Mouse (Mus musculus): ENCODE data around the gene Rfng.
"Not testable (repeated sequence)": the region's sequence is repeated elsewhere in the genome, so short reads cannot be mapped to it uniquely, and the experiment has no call there.

The Rfng gene

DNA sequence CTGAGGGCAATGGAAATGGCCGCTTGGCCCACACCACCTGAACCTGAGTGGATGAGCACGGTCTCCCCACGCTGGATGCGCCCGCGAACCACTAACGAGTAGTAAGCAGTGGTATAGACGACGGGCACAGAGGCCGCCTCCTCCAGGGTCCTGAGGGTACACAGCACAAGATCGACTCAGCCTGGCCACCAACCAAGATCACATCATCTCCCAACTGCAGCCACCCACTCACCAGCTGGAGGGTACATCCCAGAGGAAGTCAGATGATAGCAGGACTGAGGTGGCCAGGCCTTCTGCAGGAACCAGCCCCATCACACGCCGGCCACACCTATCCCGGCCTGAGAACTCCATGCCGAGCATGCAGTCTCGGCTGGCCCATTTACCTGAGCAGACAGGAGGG, 28.1 kb upstream of the Rfng start:
- DNase-seq (ENCODE audit: low spot score in 2 of 2): no peak

DNA sequence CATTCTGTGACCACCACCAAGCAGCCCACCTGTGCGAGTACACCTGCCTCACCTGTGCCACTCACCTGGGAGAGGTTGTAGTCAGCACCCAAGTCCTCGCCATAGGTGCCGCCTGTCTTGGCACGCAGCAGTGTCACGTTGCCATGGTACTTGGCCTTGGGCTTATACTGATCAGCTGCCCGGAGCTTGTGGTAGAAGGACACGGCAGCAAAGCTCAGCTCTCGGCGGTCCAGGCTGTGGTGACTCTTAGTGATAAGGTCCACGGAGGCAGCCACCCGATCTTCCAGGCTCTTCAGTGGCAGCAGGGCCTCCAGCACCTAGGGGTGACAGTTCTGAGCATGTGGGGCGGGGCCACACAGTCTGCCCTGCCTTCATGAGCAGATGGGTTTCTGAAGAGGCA, 24.0 kb upstream of the Rfng start:
- DNase-seq (ENCODE audit: low spot score in 2 of 2): no peak

DNA sequence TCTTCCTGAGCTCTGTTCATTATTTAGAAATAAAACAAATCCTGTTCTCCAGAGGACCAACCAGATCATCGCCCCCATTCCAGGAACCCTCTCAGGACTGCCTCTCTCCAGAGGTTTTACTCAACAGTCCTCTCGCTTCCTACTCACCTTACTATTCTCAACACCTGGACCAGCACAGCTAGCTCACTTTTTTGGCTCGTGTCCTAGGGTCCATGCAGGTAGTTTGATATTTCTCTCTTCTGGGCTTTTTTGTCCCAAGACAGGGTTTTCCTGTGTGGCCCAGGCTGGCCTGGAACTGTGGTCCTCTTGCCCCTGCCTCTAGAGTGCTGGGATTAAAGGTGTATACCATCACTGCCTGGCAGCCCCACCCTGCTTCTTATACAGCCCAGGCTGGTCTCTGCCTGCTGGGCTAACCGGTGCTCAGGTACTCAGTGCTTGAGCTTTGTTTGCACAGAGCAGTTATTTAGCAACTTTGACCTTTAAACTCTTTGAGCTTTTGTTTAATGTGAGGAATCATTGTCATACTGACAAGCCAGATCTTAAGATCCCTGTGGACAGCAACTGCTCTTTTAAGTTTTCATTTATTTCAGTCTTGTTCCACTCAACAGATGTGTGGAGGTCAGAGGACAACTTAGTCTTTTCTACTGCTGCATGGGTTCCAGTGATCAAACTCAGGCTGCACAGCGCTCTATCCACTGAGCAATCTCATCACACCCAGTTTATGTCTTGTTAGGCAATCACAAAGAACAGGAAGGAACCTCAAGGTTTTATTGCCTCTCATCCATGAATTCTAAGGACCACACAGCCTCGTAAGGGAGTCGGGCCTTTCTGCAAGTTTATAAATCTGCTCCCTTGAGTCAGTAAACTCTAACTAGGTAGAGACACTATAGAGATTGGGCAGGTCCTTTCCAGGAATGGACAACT, 21.6 kb upstream of the Rfng start:
- DNase-seq (ENCODE audit: low spot score in 2 of 2): no peak

DNA sequence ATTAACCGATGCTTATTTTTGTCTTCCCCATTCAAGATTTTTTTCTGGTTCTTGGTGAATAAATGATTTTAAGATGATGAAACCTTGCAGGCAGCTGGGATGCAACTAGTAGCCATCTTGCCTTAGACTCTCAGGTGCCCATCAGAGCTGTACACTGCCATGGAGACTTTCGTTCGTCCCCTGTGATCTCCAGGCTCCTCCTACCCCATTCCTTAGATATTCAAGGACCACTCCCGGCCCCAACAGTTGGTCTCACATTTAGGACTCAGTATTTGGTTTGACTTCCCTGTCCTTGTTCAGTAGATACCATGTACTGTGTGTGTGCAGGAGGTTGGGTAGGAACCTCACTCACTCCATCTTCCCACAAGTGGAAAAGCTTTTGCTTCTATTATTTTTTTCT, 20.8 kb upstream of the Rfng start:
- DNase-seq (ENCODE audit: low spot score in 2 of 2): no peak

DNA sequence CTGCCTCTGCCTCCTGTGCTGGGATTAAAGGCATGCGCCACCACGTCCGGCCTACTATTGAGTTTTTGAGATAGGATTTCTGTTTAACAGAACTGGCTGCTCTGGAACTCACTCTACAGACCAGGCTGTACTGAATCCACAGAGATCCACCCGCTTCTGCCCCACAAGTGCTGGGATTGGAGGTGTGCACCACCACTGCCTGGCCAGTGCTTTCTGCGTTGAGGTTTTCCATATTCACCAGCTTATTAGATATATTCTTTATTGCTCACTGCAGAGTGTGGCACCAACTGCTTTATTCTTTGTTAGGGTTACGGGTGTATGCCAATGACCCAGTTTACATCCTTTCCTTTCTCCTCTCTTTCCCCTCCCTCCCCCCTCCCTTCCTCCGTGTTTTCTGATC, 20.3 kb upstream of the Rfng start:
- DNase-seq (ENCODE audit: low spot score in 2 of 2): no peak

DNA sequence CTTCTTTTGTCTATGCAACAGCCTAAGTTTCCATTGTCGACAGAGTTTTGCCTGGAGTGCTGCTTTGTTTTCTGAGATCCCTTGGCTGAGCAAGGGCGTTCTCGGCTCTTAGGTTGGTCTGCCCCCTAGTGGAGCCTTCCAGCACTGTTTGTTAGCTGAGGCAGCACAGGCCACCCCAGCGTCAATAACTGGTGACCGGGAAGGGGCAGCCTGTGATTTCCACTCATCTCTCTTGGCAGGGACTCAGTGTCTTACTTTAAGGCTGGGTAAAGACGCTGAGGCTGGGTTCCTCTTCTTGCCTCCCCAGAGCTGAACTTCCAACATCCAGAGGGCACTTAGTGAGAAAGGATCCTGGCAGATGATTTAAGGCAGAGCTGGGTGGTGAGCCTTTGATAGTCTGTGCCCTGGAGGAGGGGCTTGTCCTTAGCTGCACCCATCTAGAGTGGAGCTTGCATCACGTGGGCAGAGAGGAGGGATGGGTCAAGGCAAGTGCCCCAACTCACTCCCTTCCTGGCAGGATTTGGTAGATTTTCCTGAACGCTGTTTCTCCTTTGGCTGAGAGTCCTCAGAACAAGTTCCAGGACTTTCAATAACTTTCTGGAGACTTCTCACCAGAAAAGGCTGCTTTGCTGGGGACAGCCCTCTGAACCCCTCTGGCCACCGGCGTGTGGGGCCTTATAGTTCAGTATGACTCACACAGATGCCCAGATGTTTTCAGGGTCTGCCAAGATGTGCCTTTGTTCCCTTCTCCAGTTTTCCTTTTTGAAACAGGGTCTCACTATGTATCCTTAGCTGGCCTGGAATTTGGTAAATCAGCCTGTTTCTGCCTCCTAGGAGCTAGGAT, 16.3 kb upstream of the Rfng start:
- DNase-seq (ENCODE audit: low spot score in 2 of 2): peak; percentile 59 to 85

DNA sequence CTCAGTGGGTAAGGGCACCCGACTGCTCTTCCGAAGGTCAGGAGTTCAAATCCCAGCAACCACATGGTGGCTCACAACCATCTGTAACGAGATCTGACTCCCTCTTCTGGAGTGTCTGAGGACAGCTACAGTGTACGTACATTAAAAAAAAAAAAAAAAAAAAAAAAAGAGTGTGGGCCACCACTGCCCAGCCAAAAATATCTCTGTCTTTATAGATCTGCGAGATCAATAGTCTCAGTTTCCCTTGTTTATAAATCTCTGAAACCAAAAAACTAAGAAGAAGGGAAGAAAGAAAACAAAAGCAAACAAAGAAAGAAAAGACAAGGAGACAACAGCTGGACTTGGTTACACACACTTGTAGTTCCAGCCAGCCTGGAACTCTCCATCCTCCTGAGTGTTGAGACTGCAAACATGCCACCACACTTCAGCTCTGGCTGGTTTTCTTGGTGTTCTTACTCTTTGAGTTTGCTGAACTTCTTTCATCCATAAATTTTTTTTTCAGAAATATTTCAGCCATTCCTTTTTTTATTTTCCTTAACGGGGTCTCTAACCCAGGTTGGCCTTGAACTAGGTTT, 15.4 kb upstream of the Rfng start:
- DNase-seq (ENCODE audit: low spot score in 2 of 2): no peak

DNA sequence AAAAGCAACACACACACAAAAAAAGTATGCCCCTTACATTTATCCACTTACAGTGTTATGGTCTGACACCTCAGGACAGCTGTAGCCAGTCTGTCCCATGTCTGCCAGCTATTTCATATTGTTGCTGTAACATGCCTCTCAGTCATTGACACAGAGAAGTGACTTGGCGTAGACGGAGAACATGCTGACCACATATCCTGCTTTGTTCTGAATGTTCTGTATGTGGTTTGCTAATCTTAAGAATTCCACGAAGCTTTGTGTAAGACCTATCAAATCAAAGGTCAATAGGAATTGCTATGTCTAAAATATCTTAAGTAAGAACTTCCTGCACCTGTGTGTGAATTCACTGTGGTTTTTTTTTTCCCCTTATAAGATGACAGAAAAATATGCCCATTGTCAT, 14.2 kb upstream of the Rfng start:
- DNase-seq (ENCODE audit: low spot score in 2 of 2): no peak

DNA sequence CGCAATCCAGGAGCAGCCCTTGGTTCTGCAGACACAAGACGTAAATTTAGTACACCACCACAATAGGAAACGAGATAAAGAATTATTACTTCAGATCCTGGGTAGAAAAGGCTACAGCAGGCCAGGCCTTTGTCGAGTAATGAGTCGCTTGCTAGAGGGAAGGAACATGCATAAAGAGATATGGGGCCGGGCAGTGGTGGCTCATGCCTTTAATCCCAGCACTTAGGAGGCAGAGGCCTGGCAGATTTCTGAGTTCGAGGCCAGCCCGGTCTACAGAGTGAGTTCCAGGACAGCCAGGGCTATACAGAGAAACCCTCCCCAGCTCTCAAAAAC, 12.6 kb upstream of the Rfng start:
- no peak for DNase-seq (ENCODE audit: low spot score in 2 of 2)

DNA sequence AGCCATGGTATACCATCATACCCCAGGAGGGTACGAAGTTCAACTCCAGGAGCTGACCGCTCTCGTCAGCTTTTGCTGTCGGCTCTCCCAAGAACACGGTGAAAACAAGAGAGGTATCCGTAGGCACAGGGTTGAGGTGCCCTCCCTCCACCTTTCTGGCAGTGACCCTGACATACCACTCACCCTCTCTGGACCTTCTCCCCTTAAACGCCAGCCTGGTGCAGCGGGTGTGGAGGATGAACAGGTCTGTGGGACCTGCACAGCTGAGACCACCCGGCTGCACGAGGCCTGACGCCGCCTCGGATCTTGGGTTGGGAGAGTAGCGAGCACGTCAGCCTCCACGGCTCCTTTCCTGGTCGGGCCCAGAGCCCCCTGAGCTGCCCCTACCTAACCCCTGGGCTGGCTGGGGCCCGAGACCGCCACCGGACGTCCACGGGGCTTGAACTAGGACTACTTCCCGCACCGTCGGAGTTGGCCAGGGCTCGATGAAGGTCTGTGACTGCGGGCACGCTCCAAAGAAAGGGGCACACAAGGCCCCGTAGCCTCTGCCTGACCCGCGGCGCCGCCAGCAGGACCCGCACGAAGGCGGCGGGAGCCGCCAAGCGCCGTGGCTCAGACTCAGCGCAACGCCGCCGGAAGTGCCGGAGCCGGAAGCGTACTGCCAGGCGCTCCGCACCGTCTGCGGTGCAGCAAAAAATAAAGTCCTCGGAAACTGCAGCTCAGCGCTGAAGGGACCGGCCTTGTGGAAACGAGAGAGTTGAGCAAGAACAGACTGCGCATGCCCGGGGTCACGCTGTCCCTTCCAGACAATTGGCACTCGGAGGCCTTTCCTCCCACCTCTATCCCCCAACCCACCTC, 12.0 kb upstream of the Rfng start, which contains the start of gene Dus1l:
Gene Dus1l (minus strand): TSS at position 648 of the 858 bp plus-strand sequence.
- DNase-seq (ENCODE audit: low spot score in 2 of 2): peak; percentile 93 to 98

DNA sequence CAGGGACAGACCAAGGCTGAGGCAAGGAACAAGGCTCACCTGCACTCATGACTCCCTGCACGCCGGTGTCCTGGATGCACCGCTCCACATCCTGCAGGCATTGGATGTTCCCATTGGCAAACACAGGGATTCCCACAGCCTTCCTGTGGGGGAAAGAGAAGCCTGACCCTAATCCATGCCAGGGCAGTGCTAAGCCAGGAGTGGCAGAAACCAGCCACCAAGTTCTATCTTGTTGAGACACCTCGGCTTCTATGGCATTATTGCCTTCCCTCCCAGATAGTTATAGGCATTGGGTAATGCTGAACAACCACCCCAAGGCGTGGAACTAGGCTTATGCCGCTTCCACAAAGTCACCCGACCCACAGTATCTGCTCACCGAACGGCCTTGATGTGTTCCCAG, 8.6 kb upstream of the Rfng start:
- no peak for DNase-seq (ENCODE audit: low spot score in 2 of 2)

DNA sequence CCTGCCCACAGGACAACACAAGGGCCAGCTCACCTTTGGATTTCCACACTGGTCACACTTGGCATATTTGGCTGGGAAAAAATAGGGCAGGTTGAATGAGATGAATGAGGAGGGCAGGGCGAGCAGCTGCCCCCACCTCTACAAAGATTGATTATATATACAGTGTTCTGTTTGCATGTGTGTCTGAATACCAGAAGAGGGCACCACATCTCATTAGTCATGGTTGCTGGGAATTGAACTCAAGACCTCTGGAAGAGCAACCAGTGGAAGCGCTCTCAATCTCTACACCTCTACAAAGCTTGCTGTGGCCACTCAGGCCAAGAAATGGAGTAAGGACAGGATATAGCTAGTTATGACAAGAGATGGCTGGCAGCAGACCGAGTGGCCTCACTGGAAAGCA, 5.8 kb upstream of the Rfng start:
- no peak for DNase-seq (ENCODE audit: low spot score in 2 of 2)

DNA sequence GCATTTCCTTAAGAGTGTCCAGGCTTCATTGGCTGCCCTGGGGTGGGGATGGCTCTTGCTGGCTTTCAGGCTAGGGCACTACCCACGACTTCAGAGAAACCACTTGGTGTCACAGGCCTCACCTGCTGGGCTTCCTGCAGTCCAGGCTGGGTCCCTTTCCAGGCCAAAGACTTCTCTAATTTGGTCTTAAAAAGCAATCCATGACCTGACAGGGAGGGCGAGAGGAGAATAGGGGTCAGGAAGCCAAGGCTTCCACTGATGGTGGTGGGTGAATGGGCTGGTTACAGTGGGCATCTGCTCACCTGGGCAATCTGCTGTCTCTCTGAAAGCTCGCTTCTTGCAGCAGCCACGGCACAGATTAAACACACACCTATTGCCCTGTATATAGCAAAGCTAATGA, 5.3 kb upstream of the Rfng start:
- DNase-seq (ENCODE audit: low spot score in 2 of 2): no peak

DNA sequence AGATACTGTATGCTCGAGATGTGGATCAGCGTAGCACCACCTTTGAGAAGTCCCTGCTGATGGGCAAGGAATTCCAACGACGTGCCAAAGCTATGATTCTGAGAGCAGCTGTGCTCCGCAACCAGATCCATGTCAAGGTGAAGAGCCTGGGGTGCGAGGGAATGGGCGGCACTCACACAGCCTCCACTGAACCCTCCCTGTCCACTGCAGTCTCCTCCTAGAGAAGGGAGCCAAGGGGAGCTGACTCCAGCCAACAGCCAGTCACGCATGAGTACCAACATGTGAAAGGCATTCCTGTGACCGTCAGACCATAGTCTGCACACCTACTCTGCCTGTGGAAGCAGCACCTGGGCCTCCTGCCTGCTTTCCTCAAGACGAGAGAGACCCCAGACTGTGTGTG, 4.5 kb upstream of the Rfng start:
- DNase-seq (ENCODE audit: low spot score in 2 of 2): not testable (repeated sequence)

DNA sequence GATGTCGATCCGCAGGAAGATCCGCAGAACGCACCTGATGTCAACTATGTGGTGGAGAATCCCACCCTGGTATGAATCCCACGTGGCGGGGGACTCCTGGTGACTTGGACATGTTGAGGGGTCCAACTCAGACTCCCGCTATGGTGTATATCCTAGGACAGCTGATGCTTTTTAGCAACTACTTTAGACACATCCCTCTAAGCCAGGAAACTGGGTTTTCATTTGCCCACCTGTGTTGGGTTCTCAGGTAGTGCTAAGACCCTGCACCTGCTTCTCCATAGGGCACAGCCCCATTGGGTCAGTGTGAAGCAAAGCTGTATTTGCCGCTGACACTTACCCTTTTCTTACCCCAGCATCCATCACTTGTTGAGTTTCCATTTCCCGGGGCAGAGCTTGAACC, 1.1 kb upstream of the Rfng start:
- no peak for DNase-seq (ENCODE audit: low spot score in 2 of 2)

DNA sequence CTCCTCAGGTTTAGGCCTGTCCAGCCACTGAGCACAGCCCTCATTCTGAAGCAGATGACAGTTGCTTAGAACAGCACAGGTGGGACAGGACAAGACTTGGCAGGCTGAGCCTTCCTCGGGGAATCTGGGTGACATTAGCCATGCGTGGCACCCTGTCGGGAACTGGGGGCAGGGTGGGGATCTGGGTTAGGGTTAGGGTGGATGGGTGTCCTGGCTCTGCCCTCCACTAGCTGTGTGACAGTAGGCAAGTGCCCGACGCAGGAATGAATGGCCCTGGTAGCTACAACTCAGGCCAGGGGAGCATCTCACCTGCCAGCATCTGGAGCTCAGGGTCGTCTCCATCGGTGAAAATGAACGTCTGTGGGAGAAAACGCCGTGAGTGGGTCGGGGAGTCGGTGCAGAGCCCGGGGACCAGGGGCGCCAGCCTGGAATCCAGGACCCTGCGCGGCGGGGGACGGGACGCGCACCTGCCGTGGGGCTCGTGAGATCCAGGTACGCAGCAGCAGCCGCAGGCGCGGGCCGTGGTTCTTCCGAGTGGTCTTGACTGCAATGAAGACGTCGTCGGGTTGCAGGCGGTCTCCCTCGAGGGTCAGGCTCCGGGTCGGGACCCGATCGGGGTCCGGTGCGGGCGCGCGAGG, 462 bp downstream of the Rfng start:
- DNase-seq (ENCODE audit: low spot score in 2 of 2): no peak

DNA sequence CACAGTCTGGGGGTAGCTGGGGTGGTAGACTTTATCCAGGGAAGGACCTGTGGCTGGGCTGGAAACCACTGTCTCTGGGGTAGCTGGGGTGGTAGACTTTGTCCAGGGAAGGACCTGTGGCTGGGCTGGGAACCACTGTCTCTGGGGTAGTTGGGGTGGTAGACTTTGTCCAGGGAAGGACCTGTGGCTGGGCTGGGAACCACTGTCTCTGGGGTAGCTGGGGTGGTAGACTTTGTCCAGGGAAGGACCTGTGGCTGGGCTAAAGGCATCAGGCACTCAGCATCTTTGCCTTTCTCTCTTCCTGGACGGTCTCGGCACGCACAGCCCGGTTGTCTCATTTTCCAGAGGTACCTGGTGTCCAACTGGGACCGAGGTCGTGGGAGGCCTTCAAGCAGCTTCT, 2.6 kb downstream of the Rfng start:
- DNase-seq (ENCODE audit: low spot score in 2 of 2): not testable (repeated sequence)

DNA sequence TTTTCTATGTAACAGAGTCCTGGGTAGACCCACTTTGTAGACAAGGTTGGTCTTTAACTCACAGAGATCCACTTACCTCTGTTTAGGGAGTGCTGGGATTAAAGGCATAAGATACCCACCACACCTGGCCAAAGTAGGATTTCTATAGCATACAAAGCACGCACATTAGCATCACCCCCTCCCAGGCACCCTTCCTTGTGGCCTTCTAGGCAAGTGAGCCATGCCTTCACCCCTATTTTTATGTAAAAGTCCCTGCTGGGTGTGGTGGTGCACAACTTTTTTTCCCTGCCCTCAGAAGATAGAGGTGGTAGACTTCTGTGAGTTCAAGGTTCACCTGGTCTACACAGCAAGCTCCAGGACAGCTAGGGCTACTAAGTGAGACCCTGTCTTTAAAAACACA, 4.1 kb downstream of the Rfng start:
- DNase-seq (ENCODE audit: low spot score in 2 of 2): no peak

DNA sequence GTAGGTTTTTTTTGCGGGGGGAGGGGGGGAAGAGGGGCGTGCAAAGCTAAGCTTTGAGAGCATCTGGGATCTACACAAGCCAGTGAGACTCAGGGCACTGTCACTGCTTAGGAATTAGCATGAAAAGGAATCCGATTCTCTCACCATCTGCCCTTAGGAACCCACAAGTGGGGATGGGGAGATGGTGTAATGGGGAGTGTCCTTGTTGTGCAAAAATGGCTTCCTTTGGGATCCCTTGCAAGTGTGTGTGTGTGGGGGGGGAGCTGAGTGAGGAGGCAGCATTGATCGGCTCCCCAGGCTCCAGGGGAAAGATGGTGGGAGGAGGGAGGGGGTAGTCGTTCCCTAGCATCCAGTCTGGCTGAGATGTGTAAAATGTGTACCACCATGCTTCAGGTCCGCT, 6.9 kb downstream of the Rfng start:
- DNase-seq (ENCODE audit: low spot score in 2 of 2): no peak

DNA sequence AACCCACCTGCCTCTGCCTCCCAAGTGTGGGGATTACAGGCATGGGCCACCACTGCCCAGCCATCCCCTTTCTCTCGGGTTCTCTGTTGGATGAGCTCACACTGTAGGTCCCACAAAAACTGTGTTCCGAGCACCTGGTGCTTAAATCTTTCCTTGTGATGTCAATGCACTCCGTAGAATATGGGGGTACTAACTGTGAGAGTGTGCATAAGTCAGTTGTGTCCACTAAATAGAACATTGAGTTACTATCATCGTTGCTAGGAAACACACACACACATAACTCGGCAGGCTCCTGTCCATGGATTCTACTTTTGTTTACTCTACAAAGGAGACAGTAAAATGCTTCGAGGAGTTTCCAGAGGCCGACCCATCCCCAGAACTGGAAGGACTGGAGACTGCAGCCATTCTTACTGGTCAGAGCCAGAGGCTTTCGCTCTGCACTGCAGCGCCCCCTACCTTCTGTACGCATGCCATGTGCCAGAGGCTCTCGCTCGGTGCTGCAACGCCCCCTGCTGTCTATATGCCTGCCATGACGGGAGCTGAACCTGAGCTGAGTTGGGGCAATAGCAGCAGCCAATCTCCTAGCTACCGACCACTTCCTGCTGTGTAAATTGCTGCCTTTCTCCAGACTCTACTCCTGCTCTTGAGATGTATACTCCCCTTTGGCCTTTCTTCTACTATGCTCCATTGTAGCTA, 8.1 kb downstream of the Rfng start:
- peak; percentile 88 to 98 for DNase-seq (ENCODE audit: low spot score in 2 of 2)

All from thymus, postnatal 10 days (tissue).